Mouse (Mus musculus) frontal cortex, postnatal 10 days (tissue): ENCODE data around the gene Gm37240.

Experiments used
- DNase-seq, 2 experiments: peaks; one replicate each; pipeline ENCODE4 v3.0.0; 2022; ENCODE audit warnings: low spot score in 2 of 2, mixed read lengths in 1 of 2

The Gm37240 gene

GRCm38 (mm10) chr3:85131878-85132277 is 755.4 kb downstream of the Gm37240 start:
- no peak for DNase-seq

- no peak for DNase-seq
These were observed 758.8 kb downstream of the Gm37240 start for GRCm38 (mm10) chr3:85128546-85128945.

GRCm38 (mm10) chr3:85126970-85127369 is 760.3 kb downstream of the Gm37240 start:
- DNase-seq, result no peak

- no peak for DNase-seq
These were observed 761.8 kb downstream of the Gm37240 start for GRCm38 (mm10) chr3:85125471-85125870.

- no peak for DNase-seq
These were observed 762.4 kb downstream of the Gm37240 start for GRCm38 (mm10) chr3:85124924-85125323.

GRCm38 (mm10) chr3:85124410-85124809 is 762.9 kb downstream of the Gm37240 start:
- no peak for DNase-seq

GRCm38 (mm10) chr3:85117702-85118101 is 769.6 kb downstream of the Gm37240 start:
- no peak for DNase-seq

- DNase-seq, result no peak
These were observed 770.3 kb downstream of the Gm37240 start for GRCm38 (mm10) chr3:85117014-85117413.

GRCm38 (mm10) chr3:85115959-85116543 is 771.3 kb downstream of the Gm37240 start:
- peak; percentile 14 to 32 for DNase-seq

GRCm38 (mm10) chr3:85113565-85113964 is 773.8 kb downstream of the Gm37240 start:
- no peak for DNase-seq

GRCm38 (mm10) chr3:85110762-85111161 is 776.6 kb downstream of the Gm37240 start:
- DNase-seq, result no peak

GRCm38 (mm10) chr3:85109221-85109620 is 778.1 kb downstream of the Gm37240 start:
- no peak for DNase-seq

GRCm38 (mm10) chr3:85108396-85108795 is 778.9 kb downstream of the Gm37240 start:
- no peak for DNase-seq

- no peak for DNase-seq
These were observed 780.4 kb downstream of the Gm37240 start for GRCm38 (mm10) chr3:85106956-85107355.

GRCm38 (mm10) chr3:85104301-85104700 is 783.0 kb downstream of the Gm37240 start:
- no peak for DNase-seq

- no peak for DNase-seq
These were observed 806.3 kb downstream of the Gm37240 start for GRCm38 (mm10) chr3:85080882-85081558.

GRCm38 (mm10) chr3:85064113-85064512 is 823.2 kb downstream of the Gm37240 start:
- DNase-seq, result no peak

GRCm38 (mm10) chr3:85060153-85060552 is 827.2 kb downstream of the Gm37240 start:
- DNase-seq, result no peak

GRCm38 (mm10) chr3:85057245-85057644 is 830.1 kb downstream of the Gm37240 start:
- DNase-seq, result no peak

- no peak for DNase-seq
These were observed 833.8 kb downstream of the Gm37240 start for GRCm38 (mm10) chr3:85053526-85053925.

- DNase-seq, result no peak
These were observed 835.1 kb downstream of the Gm37240 start for GRCm38 (mm10) chr3:85052196-85052595.

- no peak for DNase-seq
These were observed 838.7 kb downstream of the Gm37240 start for GRCm38 (mm10) chr3:85048569-85048968.

- no peak for DNase-seq
These were observed 843.6 kb downstream of the Gm37240 start for GRCm38 (mm10) chr3:85043679-85044218.
